Mouse (Mus musculus): ENCODE results near the gene Ilf2. TPM values are rescaled to one million over a fixed set of nuclear protein-coding genes. Genes with fewer than 3 reads are reported as not detected.

Ilf2 gene
- polyA plus RNA-seq, 1 experiment from 2014 or later = 224 TPM

DNA sequence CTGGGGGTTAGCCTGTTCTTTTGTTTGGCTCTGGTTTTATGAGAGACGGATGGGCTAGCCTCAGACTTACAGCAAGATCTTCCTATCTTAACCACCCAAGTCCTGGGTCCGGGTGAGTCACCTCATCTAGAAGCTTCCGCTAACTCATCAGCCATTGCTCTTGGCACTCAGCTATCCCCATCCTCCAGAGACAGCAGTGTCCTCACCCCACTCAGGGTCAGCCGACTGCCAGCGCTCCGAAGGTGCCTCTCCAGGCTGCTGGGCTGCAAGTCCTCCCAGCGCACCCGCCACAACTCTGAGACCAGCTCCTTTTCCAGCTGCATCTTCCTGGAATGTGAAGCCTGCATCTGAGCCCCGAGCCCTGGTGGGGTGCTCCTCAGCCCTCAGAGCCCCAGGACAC lies 16.2 kb upstream of the Ilf2 start:
- H3K4me2 ChIP-seq (ENCODE audit: low read length) = no peak overlapping the region
- WGBS = 77% methylated on average over 9 of the region's 9 CpGs
- no peak overlapping the region for H3K4me3 ChIP-seq (ENCODE audit: low read length)
- H3K9ac ChIP-seq (ENCODE audit: low read depth, low read length) = no peak overlapping the region
- ATAC-seq = no peak
- no peaks in the 10 kb centered on the region; the same call in 1 of the 2 replicates for H3K4me1 ChIP-seq (ENCODE audit: control insufficient read depth, insufficient read depth, low read depth, low read length)
- H3K9me3 ChIP-seq (ENCODE audit: control insufficient read depth, low read length) = 0 out of 2 replicates have a peak, but pooled peaks cover under 1% of the 10 kb centered on the region
- no peak overlapping the region for H3K27ac ChIP-seq (ENCODE audit: low read depth, low read length)
- no peaks in the 10 kb centered on the region for H3K36me3 ChIP-seq (ENCODE audit: control insufficient read depth, insufficient read depth, low read length)
- H3K27me3 ChIP-seq (replicated peaks; ENCODE audit: control insufficient read depth, insufficient read depth, low read length) = peaks cover 20% of the 10 kb centered on the region

DNA sequence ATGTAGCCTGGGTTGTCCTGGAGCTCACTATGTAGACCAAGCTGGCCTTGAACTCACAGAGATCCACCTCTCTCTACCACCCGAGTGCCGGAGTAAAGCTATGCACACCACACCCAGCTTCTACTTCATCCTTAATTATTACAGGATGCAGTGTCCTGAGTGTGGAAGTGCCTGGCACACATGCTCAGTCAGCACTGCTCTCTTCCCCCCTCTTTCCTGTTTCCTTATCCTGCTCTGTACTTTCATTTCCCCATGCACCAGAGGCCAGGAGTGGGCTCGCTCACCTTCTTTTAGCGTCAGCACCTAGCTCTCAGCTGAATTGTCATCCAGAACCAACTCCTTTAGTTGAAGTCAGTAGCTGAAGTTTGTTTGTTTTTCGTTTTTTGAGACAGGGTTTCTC lies 15.6 kb upstream of the Ilf2 start:
- Histone ChIP-seq H3K4me1 (ENCODE audit: control insufficient read depth, insufficient read depth, low read depth, low read length) (peaks cover 3% of the 10 kb centered on the region; the same call in 1 of the 2 replicates), H3K36me3 (ENCODE audit: control insufficient read depth, insufficient read depth, low read length) (no peaks in the 10 kb centered on the region), H3K9ac (ENCODE audit: low read depth, low read length) (no peak overlapping the region), H3K27me3 (replicated peaks; ENCODE audit: control insufficient read depth, insufficient read depth, low read length) (peaks cover 24% of the 10 kb centered on the region), H3K9me3 (ENCODE audit: control insufficient read depth, low read length) (0 out of 2 replicates have a peak, but pooled peaks cover 2% of the 10 kb centered on the region), H3K27ac (ENCODE audit: low read depth, low read length) (no peak overlapping the region), H3K4me3 (ENCODE audit: low read length) (no peak overlapping the region), H3K4me2 (ENCODE audit: low read length) (no peak overlapping the region)
- no peak for ATAC-seq
- WGBS = 81% methylated on average over 5 of the region's 5 CpGs

DNA sequence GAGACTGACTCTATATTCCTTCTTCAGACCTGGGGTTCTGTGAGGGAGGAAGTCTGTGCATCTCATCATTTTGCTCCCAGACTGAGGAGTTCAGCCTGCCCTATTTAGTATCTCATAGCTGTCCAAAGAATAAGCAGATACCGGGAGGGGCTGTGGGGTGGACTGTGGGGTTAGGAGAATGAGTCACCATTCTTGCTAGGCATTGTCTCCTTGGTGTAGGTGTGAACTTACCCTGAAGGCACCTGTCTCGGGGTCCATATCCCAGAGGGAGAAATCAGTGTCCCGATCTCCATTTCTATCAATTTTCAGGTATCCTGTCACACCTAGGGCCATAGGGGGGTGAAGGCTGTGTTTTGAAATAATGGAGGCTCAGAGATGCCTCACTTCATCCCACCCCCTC lies 14.0 kb upstream of the Ilf2 start:
- H3K4me3 ChIP-seq (ENCODE audit: low read length) = no peak overlapping the region
- H3K4me2 ChIP-seq (ENCODE audit: low read length) = no peak overlapping the region
- ATAC-seq = no peak
- 0 out of 2 replicates have a peak, but pooled peaks cover 2% of the 10 kb centered on the region for H3K9me3 ChIP-seq (ENCODE audit: control insufficient read depth, low read length)
- H3K9ac ChIP-seq (ENCODE audit: low read depth, low read length) = no peak overlapping the region
- H3K27me3 ChIP-seq (replicated peaks; ENCODE audit: control insufficient read depth, insufficient read depth, low read length) = peaks cover 33% of the 10 kb centered on the region
- H3K4me1 ChIP-seq (ENCODE audit: control insufficient read depth, insufficient read depth, low read depth, low read length) = peaks cover 10% of the 10 kb centered on the region
- H3K27ac ChIP-seq (ENCODE audit: low read depth, low read length) = no peak overlapping the region
- H3K36me3 ChIP-seq (ENCODE audit: control insufficient read depth, insufficient read depth, low read length) = no peaks in the 10 kb centered on the region
- WGBS = 87% methylated on average over 3 of the region's 3 CpGs

DNA sequence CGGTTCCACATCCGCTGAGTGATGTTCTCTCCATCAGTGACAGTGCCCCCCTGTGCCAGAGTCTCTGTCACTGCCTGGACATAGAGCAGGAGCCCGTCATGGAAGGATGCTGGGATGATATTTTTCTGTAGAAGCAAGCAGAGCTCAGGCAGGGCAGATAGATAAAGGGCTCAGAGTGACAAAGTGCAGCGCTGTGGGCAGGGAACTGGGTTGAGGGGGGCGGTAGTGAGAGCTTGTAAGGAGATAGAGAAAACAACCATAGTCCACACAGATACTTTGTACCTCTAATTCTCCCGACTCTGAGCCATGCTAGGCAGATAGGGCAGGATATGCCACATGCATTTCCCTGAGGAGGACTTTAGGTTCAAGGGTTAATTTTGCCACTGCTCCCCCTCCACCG lies 13.3 kb upstream of the Ilf2 start:
- no peak overlapping the region for H3K9ac ChIP-seq (ENCODE audit: low read depth, low read length)
- H3K36me3 ChIP-seq (ENCODE audit: control insufficient read depth, insufficient read depth, low read length) = no peaks in the 10 kb centered on the region
- peaks cover 33% of the 10 kb centered on the region for H3K27me3 ChIP-seq (replicated peaks; ENCODE audit: control insufficient read depth, insufficient read depth, low read length)
- no peak overlapping the region for H3K4me3 ChIP-seq (ENCODE audit: low read length)
- 32% methylated on average over 7 of the region's 7 CpGs for WGBS
- H3K4me1 ChIP-seq (ENCODE audit: control insufficient read depth, insufficient read depth, low read depth, low read length) = peaks cover 10% of the 10 kb centered on the region
- no peak overlapping the region for H3K27ac ChIP-seq (ENCODE audit: low read depth, low read length)
- no peak overlapping the region for H3K4me2 ChIP-seq (ENCODE audit: low read length)
- no peak for ATAC-seq
- 0 out of 2 replicates have a peak, but pooled peaks cover 2% of the 10 kb centered on the region for H3K9me3 ChIP-seq (ENCODE audit: control insufficient read depth, low read length)

DNA sequence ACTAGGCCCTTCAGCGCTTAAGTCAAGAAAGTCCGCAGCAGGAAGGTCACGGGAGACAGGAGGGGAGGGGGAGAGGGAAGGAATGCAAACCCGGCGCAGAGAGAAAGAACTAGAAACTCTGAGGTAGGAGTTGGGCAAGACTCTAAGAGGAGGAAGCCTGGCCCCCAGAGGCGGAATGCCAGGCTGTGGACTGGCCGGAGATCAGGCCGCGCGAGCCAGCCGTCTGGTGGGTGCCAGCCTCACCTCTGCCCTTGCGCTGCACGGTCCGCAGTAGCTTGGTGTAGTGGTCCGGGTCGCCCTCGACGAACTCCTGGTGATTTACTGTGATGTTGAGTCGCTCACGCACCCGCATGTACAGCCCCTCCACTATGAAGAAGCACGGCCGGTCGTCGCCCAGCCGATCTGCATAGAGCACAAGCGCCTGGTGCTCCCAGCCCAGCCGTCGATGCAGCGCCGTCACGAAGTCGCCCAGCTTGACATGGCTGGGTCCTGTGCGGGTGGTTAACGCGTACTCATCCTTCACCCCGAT lies 11.3 kb upstream of the Ilf2 start:
- Histone ChIP-seq H3K27me3 (replicated peaks; ENCODE audit: control insufficient read depth, insufficient read depth, low read length) (peaks cover 33% of the 10 kb centered on the region), H3K4me1 (ENCODE audit: control insufficient read depth, insufficient read depth, low read depth, low read length) (peaks cover 10% of the 10 kb centered on the region), H3K4me3 (ENCODE audit: low read length) (peak overlapping the region; percentile 58), H3K36me3 (ENCODE audit: control insufficient read depth, insufficient read depth, low read length) (no peaks in the 10 kb centered on the region), H3K4me2 (ENCODE audit: low read length) (peak overlapping the region; percentile 94), H3K9ac (ENCODE audit: low read depth, low read length) (peak overlapping the region; percentile 65), H3K27ac (ENCODE audit: low read depth, low read length) (no peak overlapping the region), H3K9me3 (ENCODE audit: control insufficient read depth, low read length) (0 out of 2 replicates have a peak, but pooled peaks cover 2% of the 10 kb centered on the region)
- 11% methylated on average over 36 of the region's 37 CpGs for WGBS
- no peak; the same call in 1 of the 2 replicates for ATAC-seq

DNA sequence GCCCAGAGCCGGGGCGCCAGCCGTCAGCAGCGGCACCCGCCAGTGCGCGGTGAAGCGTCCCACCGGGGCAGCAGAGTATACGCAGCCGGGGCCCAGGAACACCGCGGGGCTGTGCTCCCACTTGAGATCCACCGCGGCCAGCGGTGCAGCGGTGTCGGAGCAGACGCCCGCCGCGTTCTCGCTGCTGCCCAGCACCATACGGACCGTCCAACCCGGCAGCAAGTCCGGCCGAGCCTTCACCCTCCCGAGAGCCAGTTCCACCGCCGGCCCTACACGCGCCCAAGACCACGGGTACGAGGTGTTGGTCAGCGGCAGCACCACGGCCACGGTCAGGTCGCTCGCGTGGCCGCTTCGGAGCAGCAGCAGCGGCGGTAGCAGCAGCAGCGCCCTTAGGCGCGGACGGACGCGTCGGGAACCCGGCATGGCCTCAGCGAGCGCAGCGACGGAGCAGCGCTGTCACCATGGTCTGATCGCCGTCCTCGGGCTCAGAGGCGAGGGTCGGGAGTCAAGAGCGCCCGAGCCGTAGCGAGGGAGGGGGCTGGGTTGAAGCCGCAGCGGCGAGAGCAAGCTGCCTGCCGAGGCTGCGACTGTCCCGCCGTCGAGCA lies 10.7 kb upstream of the Ilf2 start:
- H3K4me1 ChIP-seq (ENCODE audit: control insufficient read depth, insufficient read depth, low read depth, low read length) = peaks cover 10% of the 10 kb centered on the region
- H3K4me2 ChIP-seq (ENCODE audit: low read length) = peak overlapping the region; percentile 94
- WGBS = under 1% methylated on average over 75 of the region's 75 CpGs
- no peaks in the 10 kb centered on the region for H3K36me3 ChIP-seq (ENCODE audit: control insufficient read depth, insufficient read depth, low read length)
- peak; percentile 57 for ATAC-seq
- H3K9ac ChIP-seq (ENCODE audit: low read depth, low read length) = peak overlapping the region; percentile 65
- peaks cover 33% of the 10 kb centered on the region for H3K27me3 ChIP-seq (replicated peaks; ENCODE audit: control insufficient read depth, insufficient read depth, low read length)
- no peak overlapping the region; the same call in 1 of the 2 replicates for H3K27ac ChIP-seq (ENCODE audit: low read depth, low read length)
- peak overlapping the region; percentile 58 for H3K4me3 ChIP-seq (ENCODE audit: low read length)
- 0 out of 2 replicates have a peak, but pooled peaks cover 2% of the 10 kb centered on the region for H3K9me3 ChIP-seq (ENCODE audit: control insufficient read depth, low read length)

DNA sequence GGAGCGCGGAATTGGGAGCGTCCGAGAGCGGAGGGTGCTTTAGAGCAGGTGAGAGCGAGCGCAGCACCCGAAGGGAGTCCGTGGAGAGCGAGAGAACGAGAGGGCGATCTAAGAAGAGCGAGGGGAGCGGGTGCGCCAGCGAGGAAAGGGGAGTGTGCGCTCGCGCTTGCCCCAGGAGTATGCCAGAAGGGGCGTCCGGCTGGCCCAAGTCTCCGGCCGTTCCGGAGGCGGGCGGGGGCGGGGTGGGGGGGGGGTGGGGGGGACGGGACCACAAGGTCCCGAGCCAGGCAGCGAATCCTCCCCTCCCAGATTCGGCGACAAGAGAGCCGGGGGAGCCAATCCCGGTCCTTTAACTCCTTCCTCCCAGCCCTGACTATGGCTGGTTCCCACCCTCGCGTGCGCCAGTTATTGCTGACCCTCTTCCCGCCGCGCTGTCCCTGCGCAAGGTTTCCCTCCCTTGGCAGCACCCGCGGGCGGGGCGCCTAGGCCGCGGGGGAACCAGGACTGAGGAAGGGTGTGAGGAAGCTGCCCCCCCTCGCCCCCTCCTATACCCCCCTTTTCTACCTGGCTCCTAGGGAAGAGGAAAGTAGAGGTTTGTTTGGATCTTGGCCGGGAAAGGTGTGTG lies 10.1 kb upstream of the Ilf2 start, which contains the start of gene Npr1:
Npr1 (minus strand) TSS at position 181 of the 625 bp plus-strand sequence.
- peak; percentile 71 for ATAC-seq
- peaks cover 33% of the 10 kb centered on the region for H3K27me3 ChIP-seq (replicated peaks; ENCODE audit: control insufficient read depth, insufficient read depth, low read length)
- no peaks in the 10 kb centered on the region for H3K36me3 ChIP-seq (ENCODE audit: control insufficient read depth, insufficient read depth, low read length)
- 0% methylated on average over 16 of the region's 49 CpGs for WGBS
- no peak within 1 kb of the TSS; the same call in 1 of the 2 replicates for H3K27ac ChIP-seq (ENCODE audit: low read depth, low read length)
- H3K4me1 ChIP-seq (ENCODE audit: control insufficient read depth, insufficient read depth, low read depth, low read length) = peaks cover 10% of the 10 kb centered on the region
- peak within 1 kb of the TSS; percentile 58 for H3K4me3 ChIP-seq (ENCODE audit: low read length)
- 0 out of 2 replicates have a peak, but pooled peaks cover 2% of the 10 kb centered on the region for H3K9me3 ChIP-seq (ENCODE audit: control insufficient read depth, low read length)
- H3K4me2 ChIP-seq (ENCODE audit: low read length) = peak within 1 kb of the TSS; percentile 94
- H3K9ac ChIP-seq (ENCODE audit: low read depth, low read length) = peak within 1 kb of the TSS; percentile 65

DNA sequence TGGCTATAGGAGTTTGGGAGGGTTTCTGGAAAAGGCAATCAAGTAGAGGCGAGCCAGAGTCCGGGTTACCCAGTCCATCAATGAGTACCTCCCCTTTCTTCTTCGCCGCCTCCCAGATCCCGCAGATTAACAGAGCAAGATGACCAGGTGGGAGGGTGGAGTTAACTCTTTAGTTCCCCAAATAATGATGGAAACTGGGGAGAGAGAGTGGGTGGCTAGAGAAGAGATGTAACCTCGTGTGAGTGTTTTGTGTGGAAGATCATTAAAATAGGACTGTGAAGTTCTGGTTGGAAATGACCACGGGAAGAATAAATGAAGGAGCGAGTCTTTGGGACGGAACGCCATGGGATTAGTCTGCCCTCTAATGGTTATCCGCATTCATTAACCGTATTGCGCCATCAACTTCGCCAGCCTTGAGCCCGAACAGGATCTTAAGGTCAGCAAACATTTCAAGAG lies 9.6 kb upstream of the Ilf2 start:
- Histone ChIP-seq H3K9me3 (ENCODE audit: control insufficient read depth, low read length) (0 out of 2 replicates have a peak, but pooled peaks cover 2% of the 10 kb centered on the region), H3K27me3 (replicated peaks; ENCODE audit: control insufficient read depth, insufficient read depth, low read length) (peaks cover 33% of the 10 kb centered on the region), H3K4me1 (ENCODE audit: control insufficient read depth, insufficient read depth, low read depth, low read length) (peaks cover 10% of the 10 kb centered on the region), H3K9ac (ENCODE audit: low read depth, low read length) (peak overlapping the region; percentile 65), H3K36me3 (ENCODE audit: control insufficient read depth, insufficient read depth, low read length) (no peaks in the 10 kb centered on the region), H3K27ac (ENCODE audit: low read depth, low read length) (no peak overlapping the region), H3K4me2 (ENCODE audit: low read length) (peak overlapping the region; percentile 94), H3K4me3 (ENCODE audit: low read length) (peak overlapping the region; percentile 58)
- ATAC-seq = peak; percentile 53
- 0% methylated on average over 15 of the region's 15 CpGs for WGBS

All from hindbrain, embryonic 16.5 days (tissue).